Mouse (Mus musculus) adrenal gland, adult (tissue): ENCODE data around the gene 5530401A14Rik.
A peak's percentile ranks its signal among the peaks of the same experiment; 100 is the strongest.

Source experiments
- DNase-seq, 2 experiments: peaks; one replicate each; pipeline ENCODE4 v3.0.0; 2022 to 2023; ENCODE audit warnings: low spot score in 1 of 2; ENCODE audit not compliant: inconsistent age in 2 of 2

5530401A14Rik gene

GRCm38 (mm10) chr11:81860250-81860972, at the start of gene 5530401A14Rik:
TSS of gene 5530401A14Rik (plus strand) at chr11:81860673.
- no peak for DNase-seq

DNA sequence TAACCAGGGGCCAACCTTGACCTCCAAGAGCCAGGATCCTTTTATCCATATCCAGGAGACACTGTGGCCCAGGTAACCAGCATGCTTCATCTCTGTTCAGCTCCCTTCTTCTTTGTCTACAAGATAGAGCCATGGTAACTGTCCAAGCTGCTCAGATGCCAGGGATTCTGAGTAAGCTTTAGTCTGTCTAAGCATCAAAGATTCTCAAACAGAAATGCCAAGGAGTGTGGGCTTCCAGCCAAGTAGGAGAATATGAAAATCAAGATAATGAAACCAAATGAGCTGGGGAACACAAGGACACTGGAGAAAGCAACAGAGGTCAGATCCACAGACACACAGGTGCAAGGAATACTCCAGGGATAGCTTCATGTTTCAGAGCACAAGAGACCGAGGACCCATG, 45.7 kb upstream of the 5530401A14Rik start:
- DNase-seq = peak; percentile 31 to 77

GRCm38 (mm10) chr11:81816531-81816930, 43.9 kb upstream of the 5530401A14Rik start:
- DNase-seq = no peak

DNA sequence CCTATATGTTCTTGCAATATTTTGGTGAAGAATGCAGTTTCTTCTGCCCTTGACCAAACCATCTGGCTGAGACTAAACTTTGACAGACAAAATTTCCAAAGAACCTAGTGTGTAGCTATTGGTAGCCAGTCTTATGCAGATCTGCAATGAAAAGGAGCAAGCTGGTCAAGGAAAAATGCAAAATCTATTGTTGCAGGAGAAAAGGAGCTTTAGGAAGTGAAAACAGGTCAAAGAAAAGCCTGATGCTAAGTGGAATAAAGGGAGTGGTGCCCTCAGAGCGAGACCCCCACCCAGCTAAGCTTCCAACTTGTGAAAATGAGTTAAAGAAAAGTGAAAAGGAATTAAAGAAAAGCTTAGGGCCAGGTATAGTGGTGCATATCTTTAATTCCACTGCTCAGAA, 28.1 kb upstream of the 5530401A14Rik start:
- no peak for DNase-seq

DNA sequence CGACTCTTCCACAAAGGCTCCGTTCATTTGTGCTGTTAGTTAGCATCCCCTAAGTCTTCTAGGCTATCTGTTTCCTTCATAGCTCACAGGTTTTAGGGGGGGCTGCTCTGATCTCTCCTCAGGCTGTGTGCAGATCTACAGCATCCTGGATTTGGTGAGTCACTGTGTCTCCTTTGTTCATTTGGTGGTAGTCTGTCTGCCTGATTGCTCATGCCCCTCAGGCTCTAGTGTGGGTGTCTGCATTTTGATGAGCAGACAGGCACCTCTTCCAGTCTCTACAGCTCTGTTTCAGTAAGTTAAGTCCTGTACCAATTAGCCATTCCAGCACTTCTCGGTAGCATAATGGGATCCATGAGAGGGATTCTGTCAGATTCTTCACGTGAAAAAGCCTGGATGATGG, 22.0 kb upstream of the 5530401A14Rik start:
- DNase-seq = no peak

DNA sequence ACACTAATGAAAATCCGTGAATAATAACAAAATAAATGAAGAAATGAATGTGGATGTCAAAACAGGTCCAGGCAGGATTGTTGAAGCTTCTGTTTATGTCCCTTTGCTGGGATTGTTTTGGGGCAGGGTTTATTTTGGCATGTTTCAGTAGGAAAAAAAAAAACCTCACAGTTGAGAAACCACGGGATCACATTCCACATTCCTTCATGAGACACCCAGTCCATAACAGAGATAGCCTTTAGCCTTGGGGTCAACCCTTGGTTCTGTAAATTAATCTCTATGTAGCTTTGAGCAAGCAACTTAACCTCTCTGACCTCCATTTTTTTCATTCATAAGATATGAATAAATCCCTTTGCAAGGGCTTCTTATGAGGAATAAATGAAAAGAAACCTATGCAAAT, 19.5 kb upstream of the 5530401A14Rik start:
- no peak for DNase-seq

- peak; percentile 45 to 73 for DNase-seq
Measured at GRCm38 (mm10) chr11:81845010-81845685, 15.3 kb upstream of the 5530401A14Rik start.

- DNase-seq = peak in 1 of 2 experiments; percentile 36
Measured at GRCm38 (mm10) chr11:81845686-81846036, 14.8 kb upstream of the 5530401A14Rik start.

DNA sequence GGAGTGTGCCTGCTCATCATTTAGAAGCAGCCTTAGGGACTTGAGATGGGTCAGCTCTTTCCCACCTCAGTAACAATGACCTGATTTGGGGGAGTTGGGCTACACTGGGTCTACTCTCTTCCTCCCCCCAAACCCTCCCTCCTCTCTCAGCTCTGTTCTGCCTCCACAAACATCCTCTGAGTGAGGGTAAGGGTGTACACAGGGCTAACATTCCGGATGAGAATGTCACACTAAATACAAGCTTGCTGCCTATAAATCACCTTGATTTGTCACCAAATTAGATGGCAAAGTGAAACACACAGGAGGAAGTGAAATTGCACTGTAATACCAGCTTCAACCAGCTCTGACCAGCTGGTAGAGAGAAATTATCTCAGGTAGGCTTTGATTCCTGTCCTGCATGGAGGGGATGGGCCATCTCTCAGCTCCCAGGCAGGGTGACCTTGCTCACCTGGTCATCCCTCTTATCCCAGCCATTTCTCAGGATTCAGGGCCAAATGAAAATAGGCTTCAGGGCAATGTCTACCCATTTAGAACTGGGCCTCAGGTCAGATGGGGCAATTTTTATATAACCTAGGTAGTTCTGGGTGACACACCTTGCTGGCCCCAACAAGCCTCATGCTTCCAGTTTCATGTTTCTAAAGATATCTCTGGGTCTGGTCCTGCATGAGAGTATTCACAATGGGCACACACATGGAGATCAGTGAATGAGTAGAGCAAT, 12.5 kb upstream of the 5530401A14Rik start:
- DNase-seq = no peak

GRCm38 (mm10) chr11:81865661-81866382, 5.3 kb downstream of the 5530401A14Rik start:
- peak in 1 of 2 experiments; percentile 46 for DNase-seq

DNA sequence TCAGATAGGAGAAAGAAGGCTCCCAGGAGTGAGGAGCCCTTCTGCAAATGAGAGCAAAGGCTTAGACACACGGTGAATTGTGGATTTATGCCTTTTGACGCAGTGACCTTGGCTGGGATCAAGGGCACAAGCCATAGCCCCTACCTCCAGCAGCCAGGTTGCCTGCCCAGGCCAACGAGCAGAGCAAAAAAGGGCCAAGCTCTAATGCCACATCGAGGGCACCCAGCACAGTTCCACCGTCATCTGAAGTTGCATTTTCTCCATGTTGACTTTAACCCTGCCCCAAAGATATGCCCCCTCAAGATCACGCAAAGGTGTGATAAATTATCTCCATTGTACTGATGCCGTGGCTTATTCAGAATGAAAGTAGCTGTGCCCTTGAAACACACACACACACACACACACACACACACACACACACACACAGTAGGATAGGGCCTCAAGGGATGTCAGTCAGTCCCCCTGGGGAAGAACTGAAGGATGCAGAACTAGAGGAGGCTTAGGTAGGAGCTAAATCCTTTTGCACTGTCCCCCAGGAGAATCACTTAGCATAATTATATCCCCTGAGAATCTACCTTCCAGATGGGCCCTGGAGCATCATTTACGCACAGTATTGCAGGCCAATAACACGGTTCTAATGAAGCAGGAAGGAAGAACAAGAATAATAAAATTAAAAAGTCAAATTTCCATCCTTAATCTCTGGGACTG, 11.2 kb downstream of the 5530401A14Rik start:
- DNase-seq = peak; percentile 12 to 70

GRCm38 (mm10) chr11:81896511-81896910, 36.0 kb downstream of the 5530401A14Rik start:
- DNase-seq = no peak

DNA sequence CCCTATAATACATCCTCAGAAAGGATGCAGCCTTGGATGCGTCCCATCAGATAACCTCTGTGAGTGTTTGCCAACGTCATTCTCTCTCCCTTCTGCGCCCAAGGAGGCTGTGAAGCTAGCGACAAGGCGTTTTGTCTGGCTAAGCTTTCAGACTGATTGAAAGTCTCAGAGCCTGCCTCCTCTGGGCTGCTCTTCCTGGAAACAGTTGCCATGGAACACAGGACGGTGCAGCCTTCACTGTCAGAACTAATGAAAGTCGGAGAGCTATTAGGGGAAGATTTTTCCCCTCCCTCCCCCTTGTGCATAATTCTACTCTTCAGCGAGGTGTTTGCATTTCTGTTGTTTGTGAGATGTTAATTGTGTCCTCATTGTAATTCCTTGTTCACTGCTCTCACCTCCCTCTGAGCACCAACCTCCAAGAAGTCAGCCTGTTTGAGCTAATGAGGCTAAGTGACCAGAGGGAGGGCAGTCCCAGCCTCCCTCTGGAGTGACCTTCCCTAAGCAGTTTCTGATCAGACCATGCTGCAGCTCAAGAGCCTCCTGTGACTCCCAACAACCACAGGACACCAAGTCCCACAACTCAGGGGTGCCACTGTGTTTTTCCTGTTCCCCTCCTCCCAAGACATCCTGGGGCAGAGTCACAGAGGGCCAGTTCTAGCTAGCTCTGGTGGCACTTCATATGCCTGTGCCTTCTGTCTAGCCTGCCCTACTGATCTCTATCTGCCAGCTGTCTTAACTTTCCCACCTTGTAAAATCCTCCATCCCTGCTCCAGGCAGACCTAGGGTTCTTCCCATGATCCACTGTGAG, 37.3 kb downstream of the 5530401A14Rik start:
- DNase-seq = peak; percentile 58 to 83

DNA sequence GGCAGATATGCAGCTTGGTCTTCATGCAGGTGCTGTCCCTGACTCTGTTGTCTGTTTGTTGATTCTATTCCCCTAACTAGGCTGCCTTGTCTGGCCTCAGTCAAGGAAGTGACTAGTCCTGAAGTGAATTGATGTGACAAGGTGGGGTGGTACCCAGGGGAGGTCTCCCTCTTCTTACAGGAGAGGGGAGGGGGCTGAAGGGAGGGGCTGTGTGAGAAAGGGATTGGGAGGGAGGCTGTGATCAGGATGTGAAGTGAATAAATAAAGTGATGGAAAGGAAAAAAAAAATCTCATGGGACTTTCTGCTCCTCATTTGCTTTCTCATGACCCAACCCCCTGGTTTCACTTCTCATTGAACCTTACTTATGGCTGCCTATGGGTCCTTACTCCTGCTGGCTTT, 41.8 kb downstream of the 5530401A14Rik start:
- DNase-seq = no peak

DNA sequence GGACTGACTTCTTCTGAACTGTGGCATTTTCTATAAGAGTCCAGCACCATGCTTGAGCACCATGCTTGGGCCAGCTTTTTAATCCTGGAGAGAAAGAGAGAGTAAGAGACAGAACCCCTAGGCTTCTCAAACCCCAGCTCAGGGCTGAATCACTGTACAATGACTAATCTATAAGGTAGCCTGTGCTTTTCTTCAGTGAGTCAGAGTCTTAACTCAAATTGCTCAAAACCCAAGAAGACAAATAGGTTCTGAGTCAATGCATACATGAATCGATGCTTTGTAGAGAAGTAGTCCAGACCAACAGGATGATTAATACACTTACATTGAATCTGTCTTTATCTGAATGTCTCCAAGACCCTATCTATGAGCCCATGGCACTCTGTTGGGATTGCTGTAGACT, 48.3 kb downstream of the 5530401A14Rik start:
- no peak for DNase-seq

DNA sequence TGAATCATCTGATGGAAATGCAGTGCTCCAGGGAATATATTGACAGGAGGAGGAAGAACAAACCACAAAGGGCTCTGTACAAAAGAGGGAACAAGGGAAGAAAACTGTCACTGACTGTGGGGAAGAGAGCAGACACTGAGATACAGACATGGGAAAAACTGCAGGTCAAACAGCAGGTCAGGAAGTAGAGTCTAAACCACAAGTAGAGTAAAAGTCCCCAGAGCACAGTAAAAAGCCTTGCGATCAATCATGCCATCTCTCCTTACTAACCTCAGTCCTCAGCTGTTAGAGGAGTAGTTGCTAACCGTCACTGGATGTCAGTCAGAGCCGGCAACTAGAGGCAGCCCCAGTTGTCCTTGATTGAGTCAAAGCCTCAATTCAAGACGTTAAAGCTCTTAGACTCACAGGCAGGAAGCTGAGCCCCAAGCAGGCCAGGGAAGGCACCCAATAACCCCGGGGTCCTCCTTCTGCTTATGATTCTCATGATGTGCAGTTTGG, 49.0 kb downstream of the 5530401A14Rik start:
- DNase-seq = no peak

- DNase-seq = no peak
Measured at GRCm38 (mm10) chr11:81913071-81913470, 52.6 kb downstream of the 5530401A14Rik start.

DNA sequence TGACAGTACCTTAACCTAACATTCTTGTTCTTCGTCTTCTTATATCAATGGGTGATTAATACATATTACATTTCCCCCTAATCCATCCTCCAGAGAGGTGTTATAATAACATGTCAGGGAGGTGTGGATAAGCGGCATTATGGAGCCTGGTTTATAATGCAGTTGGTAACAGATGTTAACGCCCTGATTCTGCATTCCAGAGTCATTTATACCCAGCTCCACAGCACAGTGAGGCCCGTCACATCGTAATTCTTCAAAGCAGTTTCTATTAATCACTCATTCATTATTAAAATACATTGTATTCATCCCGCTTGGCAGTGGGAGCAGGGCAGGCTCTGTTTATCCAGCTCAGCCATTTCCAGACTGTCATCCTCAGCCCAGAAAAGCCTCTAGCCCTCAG, 55.0 kb downstream of the 5530401A14Rik start:
- no peak for DNase-seq

GRCm38 (mm10) chr11:81923096-81923495, 62.6 kb downstream of the 5530401A14Rik start:
- DNase-seq = peak in 1 of 2 experiments; percentile 39

- DNase-seq = peak; percentile 37 to 73
Measured at GRCm38 (mm10) chr11:81923626-81924025, 63.2 kb downstream of the 5530401A14Rik start.
